Mouse (Mus musculus) hindbrain, embryonic 11.5 days (tissue): ENCODE measurements around the gene Casz1. TPM values are rescaled to one million over a fixed set of nuclear protein-coding genes. Genes with fewer than 3 reads are reported as not detected.

ENCODE experiments used
- ATAC-seq: fragments of 200-750 bp; cut with Nextera tagmentation; 2 replicates; pipeline ENCODE4 v1.8.0; 2017; ENCODE audit warnings: mild to moderate bottlenecking, moderate TSS enrichment, moderate library complexity; ENCODE audit not compliant: low FRiP score
- DNase-seq: peaks from one replicate; pipeline ENCODE4 v3.0.0-alpha.2; 2015; ENCODE audit warnings: low spot score
- H3K27ac ChIP-seq: fragments of 300-500 bp; sonication (generic); 2 replicates; pipeline ENCODE4 v1.5.1; 2014; ENCODE audit warnings: mild to moderate bottlenecking, low read depth, low read length
- H3K27me3 ChIP-seq: fragments of 300-500 bp; sonication (generic); 2 replicates; pipeline ENCODE4 v1.6.1; 2014; ENCODE audit warnings: mild to moderate bottlenecking, low read length, moderate library complexity, mixed read lengths; ENCODE audit not compliant: control insufficient read depth, insufficient read depth
- H3K36me3 ChIP-seq: fragments of 300-500 bp; sonication (generic); 2 replicates; pipeline ENCODE4 v1.6.1; 2014; ENCODE audit warnings: mild to moderate bottlenecking, low read length, moderate library complexity, mixed read lengths; ENCODE audit not compliant: control insufficient read depth, insufficient read depth
- H3K4me1 ChIP-seq: fragments of 300-500 bp; sonication (generic); replicated peaks from 2 replicates; pipeline ENCODE4 v1.6.1; 2014; ENCODE audit warnings: low read length, mixed read lengths; ENCODE audit not compliant: control insufficient read depth, insufficient read depth
- H3K4me2 ChIP-seq: fragments of 300-500 bp; sonication (generic); replicated peaks from 2 replicates; pipeline ENCODE4 v1.6.1; 2014; ENCODE audit warnings: mild to moderate bottlenecking, low read depth, low read length
- H3K4me3 ChIP-seq: fragments of 300-500 bp; sonication (generic); 2 replicates; pipeline ENCODE4 v1.5.1; 2014; ENCODE audit warnings: low read depth, low read length
- H3K9ac ChIP-seq: fragments of 300-500 bp; sonication (generic); 2 replicates; pipeline ENCODE4 v1.6.1; 2014; ENCODE audit warnings: low read depth, low read length
- H3K9me3 ChIP-seq: fragments of 300-500 bp; sonication (generic); 2 replicates; pipeline ENCODE4 v1.6.1; 2016; ENCODE audit warnings: low read length; ENCODE audit not compliant: control insufficient read depth
- WGBS: fragments of 180-500 bp; shearing (Covaris S2); extraction: QIAGEN DNeasy Blood & Tissue Kit; methylation state at CpG from one replicate; pipeline ENCODE4 v1.1.7; 2014; 5-methylcytosine and 5-hydroxymethylcytosine counted together
- polyA plus RNA-seq: library from polyadenylated mRNA; unstranded; fragments of >200 nt; fragmentation: Nextera tagmentation; extraction: Ambion mirVana; gene quantifications from 2 replicates; pipeline ENCODE4 v1.2.1, GENCODE M21; 2014

Casz1 gene
- polyA plus RNA-seq, 1 experiment from 2014 or later = 7.8 TPM

GRCm38 (mm10) chr4:148772658-148773057 lies 31.6 kb upstream of the Casz1 start:
- DNase-seq (no peak), ATAC-seq (no peak)
- H3K27me3 ChIP-seq = peaks cover 28% of the 10 kb centered on the region
- H3K9me3 ChIP-seq = no peaks in the 10 kb centered on the region
- H3K4me3 ChIP-seq = no peak overlapping the region
- H3K9ac ChIP-seq = no peak overlapping the region
- no peaks in the 10 kb centered on the region for H3K36me3 ChIP-seq
- WGBS = 83% methylated on average over 6 of the region's 6 CpGs
- H3K27ac ChIP-seq = no peak overlapping the region
- no peak overlapping the region for H3K4me2 ChIP-seq
- peaks cover 21% of the 10 kb centered on the region for H3K4me1 ChIP-seq

- WGBS = 80% methylated on average over 6 of the region's 6 CpGs
- H3K27me3 ChIP-seq = peaks cover 28% of the 10 kb centered on the region
These were observed 30.2 kb upstream of the Casz1 start for GRCm38 (mm10) chr4:148774036-148774435.

GRCm38 (mm10) chr4:148775476-148776269 lies 28.6 kb upstream of the Casz1 start:
- H3K27me3 ChIP-seq = peaks cover 26% of the 10 kb centered on the region
- H3K4me1 ChIP-seq = peaks cover 13% of the 10 kb centered on the region
- no peaks in the 10 kb centered on the region for H3K9me3 ChIP-seq
- H3K27ac ChIP-seq = no peak overlapping the region
- H3K4me2 ChIP-seq = no peak overlapping the region
- no peak for ATAC-seq
- H3K4me3 ChIP-seq = no peak overlapping the region
- WGBS = 66% methylated on average over 10 of the region's 10 CpGs
- no peak overlapping the region for H3K9ac ChIP-seq
- H3K36me3 ChIP-seq = no peaks in the 10 kb centered on the region
- no peak for DNase-seq

More at GRCm38 (mm10) chr4:148774036-148774435, 30.2 kb upstream of the Casz1 start:
- ATAC-seq = no peak
- H3K36me3 ChIP-seq = no peaks in the 10 kb centered on the region
- H3K9me3 ChIP-seq = no peaks in the 10 kb centered on the region
- H3K9ac ChIP-seq = no peak overlapping the region
- no peak overlapping the region for H3K4me2 ChIP-seq
- no peak overlapping the region for H3K4me3 ChIP-seq
- H3K27ac ChIP-seq = no peak overlapping the region
- no peak for DNase-seq
- peaks cover 19% of the 10 kb centered on the region for H3K4me1 ChIP-seq

DNA sequence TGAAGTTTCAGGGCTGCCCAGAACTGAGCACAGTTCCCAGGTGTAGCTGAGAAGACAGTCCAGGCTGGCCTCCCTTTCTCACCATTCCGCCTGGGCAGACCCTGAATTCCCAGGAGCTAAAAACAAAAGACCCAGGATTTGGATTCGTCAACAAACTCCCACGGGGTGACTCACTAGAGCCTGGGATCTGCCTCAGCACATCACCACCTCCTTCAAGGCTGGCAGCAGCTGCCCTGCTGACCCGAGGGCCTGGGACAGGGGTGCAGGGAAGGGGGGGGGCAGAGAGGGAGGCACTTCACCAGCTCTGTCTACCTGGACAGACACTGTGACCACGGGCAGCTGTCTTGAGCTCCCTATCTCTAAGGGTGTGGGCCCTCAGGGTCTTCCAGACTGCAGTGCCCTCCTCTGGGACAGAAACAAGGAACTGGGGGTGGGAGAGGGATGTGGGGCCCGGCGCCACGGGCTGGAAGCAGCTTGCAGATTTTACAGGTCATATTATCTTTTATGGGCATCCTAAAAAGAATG lies 24.1 kb upstream of the Casz1 start:
- DNase-seq = no peak

GRCm38 (mm10) chr4:148781516-148781915 lies 22.7 kb upstream of the Casz1 start:
- no peak overlapping the region for H3K27ac ChIP-seq
- H3K4me2 ChIP-seq = no peak overlapping the region
- no peak overlapping the region for H3K9ac ChIP-seq
- no peaks in the 10 kb centered on the region for H3K9me3 ChIP-seq
- H3K4me3 ChIP-seq = no peak overlapping the region
- H3K36me3 ChIP-seq = no peaks in the 10 kb centered on the region
- WGBS = 86% methylated on average over 7 of the region's 7 CpGs
- DNase-seq = no peak
- ATAC-seq = no peak
- H3K27me3 ChIP-seq = no peaks in the 10 kb centered on the region
- no peaks in the 10 kb centered on the region for H3K4me1 ChIP-seq

More for the DNA sequence above, 24.1 kb upstream of the Casz1 start:
- Histone ChIP-seq H3K36me3 (no peaks in the 10 kb centered on the region), H3K9me3 (no peaks in the 10 kb centered on the region), H3K4me3 (no peak overlapping the region), H3K4me2 (no peak overlapping the region), H3K9ac (no peak overlapping the region), H3K4me1 (no peaks in the 10 kb centered on the region), H3K27me3 (no peaks in the 10 kb centered on the region), H3K27ac (no peak overlapping the region)
- WGBS = 53% methylated on average over 8 of the region's 8 CpGs
- ATAC-seq = no peak

DNA sequence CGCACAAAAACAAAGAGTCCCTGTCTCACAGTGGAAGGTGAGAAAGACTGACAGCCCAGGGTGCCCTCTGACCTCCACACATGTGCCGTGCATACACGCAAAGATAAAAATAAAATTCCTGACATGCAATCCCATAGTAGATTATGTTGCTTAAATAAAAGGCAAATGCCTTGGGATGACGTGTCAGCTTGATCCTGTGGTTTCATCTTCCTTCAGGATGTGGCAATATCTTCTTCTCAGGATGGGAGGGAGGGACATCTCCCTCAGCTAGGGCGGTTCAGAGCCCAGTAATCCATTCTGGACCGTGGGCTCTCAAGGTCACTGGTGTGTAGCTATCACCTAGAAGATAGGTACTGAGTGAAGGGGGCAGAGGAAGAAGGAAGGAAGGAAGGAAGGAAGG lies 21.3 kb upstream of the Casz1 start:
- 83% methylated on average over 6 of the region's 6 CpGs for WGBS

DNA sequence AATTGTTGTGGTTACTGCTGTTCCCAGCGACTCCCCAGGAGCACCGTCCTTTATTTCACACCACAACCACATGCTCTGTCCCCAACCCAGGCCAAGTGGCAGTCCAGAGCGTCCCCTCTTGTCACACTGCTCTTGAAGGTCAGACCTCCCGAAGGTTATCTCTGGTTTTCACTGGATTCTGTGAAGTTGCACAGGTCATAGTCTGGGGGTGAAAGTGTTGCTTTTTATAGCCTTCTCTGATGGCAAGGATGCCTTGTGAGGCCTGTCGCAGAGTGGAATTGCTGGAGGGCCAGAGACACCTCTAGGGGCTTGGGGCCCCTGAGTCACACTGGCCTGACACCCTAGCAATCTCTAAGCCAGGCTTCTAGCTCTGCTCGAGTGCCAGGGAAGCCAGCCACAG lies 20.5 kb upstream of the Casz1 start:
- ATAC-seq = no peak
- H3K9me3 ChIP-seq = no peaks in the 10 kb centered on the region
- no peak overlapping the region for H3K9ac ChIP-seq
- no peak overlapping the region for H3K4me3 ChIP-seq
- 79% methylated on average over 6 of the region's 6 CpGs for WGBS
- peaks cover 7% of the 10 kb centered on the region; the same call in 1 of the 2 replicates for H3K27me3 ChIP-seq
- no peaks in the 10 kb centered on the region for H3K36me3 ChIP-seq
- H3K4me2 ChIP-seq = no peak overlapping the region
- no peak for DNase-seq
- no peak overlapping the region for H3K27ac ChIP-seq
- peaks cover 6% of the 10 kb centered on the region for H3K4me1 ChIP-seq

More for the DNA sequence above, 21.3 kb upstream of the Casz1 start:
- peaks cover 6% of the 10 kb centered on the region; the same call in 1 of the 2 replicates for H3K27me3 ChIP-seq
- no peak overlapping the region for H3K27ac ChIP-seq
- H3K4me2 ChIP-seq = no peak overlapping the region
- no peaks in the 10 kb centered on the region for H3K36me3 ChIP-seq
- H3K9ac ChIP-seq = no peak overlapping the region
- peaks cover 4% of the 10 kb centered on the region for H3K4me1 ChIP-seq
- no peak for ATAC-seq
- H3K9me3 ChIP-seq = no peaks in the 10 kb centered on the region
- no peak overlapping the region for H3K4me3 ChIP-seq
- DNase-seq = no peak

GRCm38 (mm10) chr4:148785053-148785567 lies 19.1 kb upstream of the Casz1 start:
- ATAC-seq = no peak
- no peaks in the 10 kb centered on the region for H3K9me3 ChIP-seq
- H3K9ac ChIP-seq = no peak overlapping the region
- H3K4me2 ChIP-seq = no peak overlapping the region
- H3K27ac ChIP-seq = no peak overlapping the region
- no peak overlapping the region for H3K4me3 ChIP-seq
- H3K4me1 ChIP-seq = peaks cover 6% of the 10 kb centered on the region
- H3K36me3 ChIP-seq = no peaks in the 10 kb centered on the region
- DNase-seq = no peak
- peaks cover 9% of the 10 kb centered on the region; the same call in 1 of the 2 replicates for H3K27me3 ChIP-seq
- 89% methylated on average over 6 of the region's 6 CpGs for WGBS

- H3K27me3 ChIP-seq = peaks cover 9% of the 10 kb centered on the region; the same call in 1 of the 2 replicates
- ATAC-seq (no peak), DNase-seq (no peak)
- H3K36me3 ChIP-seq = no peaks in the 10 kb centered on the region
- H3K4me2 ChIP-seq = no peak overlapping the region
- WGBS = 61% methylated on average over 8 of the region's 8 CpGs
- no peak overlapping the region for H3K9ac ChIP-seq
- H3K27ac ChIP-seq = no peak overlapping the region
- no peaks in the 10 kb centered on the region for H3K9me3 ChIP-seq
- H3K4me3 ChIP-seq = no peak overlapping the region
- peaks cover 6% of the 10 kb centered on the region for H3K4me1 ChIP-seq
These were observed 18.2 kb upstream of the Casz1 start for GRCm38 (mm10) chr4:148785995-148786394.
